Mouse (Mus musculus) embryonic facial prominence, embryonic 12.5 days (tissue): ENCODE data around the gene Bcdin3d. TPM values are rescaled to one million over a fixed set of nuclear protein-coding genes. Genes with fewer than 3 reads are reported as not detected.

Experiments
- ATAC-seq: fragments of 200-750 bp; cut with Nextera tagmentation; 2 replicates; pipeline ENCODE4 v1.8.0; 2017; ENCODE audit not compliant: insufficient number of reproducible peaks, insufficient read depth, low FRiP score, low TSS enrichment
- H3K27ac ChIP-seq: fragments of 300-500 bp; sonication (generic); 2 replicates; pipeline ENCODE4 v1.5.1; 2016; ENCODE audit warnings: mild to moderate bottlenecking
- H3K27me3 ChIP-seq: fragments of 300-500 bp; sonication (generic); 2 replicates; pipeline ENCODE4 v1.6.1; 2016; ENCODE audit warnings: mild to moderate bottlenecking, moderate library complexity
- H3K36me3 ChIP-seq: fragments of 300-500 bp; sonication (generic); 2 replicates; pipeline ENCODE4 v1.6.1; 2016; ENCODE audit warnings: mild to moderate bottlenecking
- H3K4me1 ChIP-seq: fragments of 300-500 bp; sonication (generic); 2 replicates; pipeline ENCODE4 v1.6.1; 2016
- H3K4me2 ChIP-seq: fragments of 300-500 bp; sonication (generic); replicated peaks from 2 replicates; pipeline ENCODE4 v1.6.1; 2016; ENCODE audit warnings: mild to moderate bottlenecking, moderate library complexity
- H3K4me3 ChIP-seq: fragments of 300-500 bp; sonication (generic); 2 replicates; pipeline ENCODE4 v1.5.1; 2016; ENCODE audit warnings: mild to moderate bottlenecking
- H3K9ac ChIP-seq: fragments of 300-500 bp; sonication (generic); 2 replicates; pipeline ENCODE4 v1.6.1; 2016; ENCODE audit warnings: mild to moderate bottlenecking, moderate library complexity
- H3K9me3 ChIP-seq: fragments of 300-500 bp; sonication (generic); 2 replicates; pipeline ENCODE4 v1.6.1; 2016; ENCODE audit warnings: mild to moderate bottlenecking, moderate library complexity
- WGBS: fragments of 180-500 bp; shearing (Covaris S2); methylation state at CpG from one replicate; pipeline ENCODE4 v1.1.7; 2016; 5-methylcytosine and 5-hydroxymethylcytosine counted together
- polyA plus RNA-seq: library from polyadenylated mRNA; unstranded; fragments of >200 nt; fragmentation: Nextera tagmentation; extraction: Ambion mirVana; gene quantifications from 2 replicates; pipeline ENCODE4 v1.2.1, GENCODE M21; 2016

Gene Bcdin3d
- polyA plus RNA-seq: 14.6 and 16.3 TPM in 2 replicates

DNA sequence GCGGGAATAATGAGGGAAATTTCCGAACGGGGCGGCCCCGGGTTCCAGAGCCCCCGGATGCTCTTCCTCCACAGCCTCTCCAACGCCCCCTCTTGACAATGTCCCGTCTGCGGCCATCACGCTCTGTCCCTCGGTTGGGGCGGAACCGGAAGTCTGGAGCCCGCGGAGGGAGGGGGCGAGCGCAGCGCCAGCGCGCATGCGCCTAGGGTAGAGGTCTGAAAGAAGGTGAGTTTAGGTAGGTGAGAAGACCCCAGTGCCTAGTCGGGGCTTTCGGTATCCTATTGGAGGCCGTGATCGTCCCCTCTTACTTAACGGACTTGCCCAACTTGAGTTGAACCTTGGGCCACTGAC, at the start of gene Bcdin3d:
TSS of gene Bcdin3d (minus strand) at position 155 of the 351 bp plus-strand sequence.
- H3K27ac ChIP-seq: peak within 1 kb of the TSS; percentile 93
- H3K36me3 ChIP-seq: peaks cover 13% of the 10 kb centered on the region
- no peaks in the 10 kb centered on the region for H3K27me3 ChIP-seq
- H3K9ac ChIP-seq: peak within 1 kb of the TSS; percentile 72
- no peaks in the 10 kb centered on the region for H3K9me3 ChIP-seq
- H3K4me3 ChIP-seq: peak within 1 kb of the TSS; percentile 63
- H3K4me1 ChIP-seq: peaks cover 14% of the 10 kb centered on the region; the same call in 1 of the 2 replicates
- 2% methylated on average over 26 of the region's 26 CpGs for WGBS
- H3K4me2 ChIP-seq: peak within 1 kb of the TSS; percentile 60
- ATAC-seq: peak; percentile 78

- Histone ChIP-seq H3K9ac (no peak overlapping the region), H3K27me3 (no peaks in the 10 kb centered on the region; the same call in 1 of the 2 replicates), H3K9me3 (no peaks in the 10 kb centered on the region), H3K27ac (no peak overlapping the region), H3K4me2 (no peak overlapping the region), H3K4me1 (no peaks in the 10 kb centered on the region), H3K36me3 (no peaks in the 10 kb centered on the region), H3K4me3 (no peak overlapping the region)
- 76% methylated on average over 7 of the region's 7 CpGs for WGBS
- ATAC-seq: no peak
Measured at GRCm38 (mm10) chr15:99520306-99520705, 45.8 kb upstream of the Bcdin3d start.

- no peak overlapping the region for H3K9ac ChIP-seq
- no peak overlapping the region for H3K27ac ChIP-seq
- no peak overlapping the region for H3K4me2 ChIP-seq
- no peak for ATAC-seq
- no peak overlapping the region for H3K4me3 ChIP-seq
- H3K9me3 ChIP-seq: no peaks in the 10 kb centered on the region
- no peaks in the 10 kb centered on the region; the same call in 1 of the 2 replicates for H3K27me3 ChIP-seq
- no peaks in the 10 kb centered on the region for H3K36me3 ChIP-seq
- no peaks in the 10 kb centered on the region for H3K4me1 ChIP-seq
- 87% methylated on average over 9 of the region's 9 CpGs for WGBS
Measured at GRCm38 (mm10) chr15:99519626-99520025, 45.1 kb upstream of the Bcdin3d start.

GRCm38 (mm10) chr15:99517715-99518114, 43.2 kb upstream of the Bcdin3d start:
- Histone ChIP-seq H3K36me3 (no peaks in the 10 kb centered on the region), H3K4me3 (no peak overlapping the region), H3K9me3 (no peaks in the 10 kb centered on the region), H3K27ac (no peak overlapping the region), H3K9ac (no peak overlapping the region), H3K27me3 (no peaks in the 10 kb centered on the region; the same call in 1 of the 2 replicates), H3K4me1 (peaks cover 3% of the 10 kb centered on the region; the same call in 1 of the 2 replicates), H3K4me2 (no peak overlapping the region)
- WGBS: 57% methylated on average over 7 of the region's 7 CpGs
- ATAC-seq: no peak

DNA sequence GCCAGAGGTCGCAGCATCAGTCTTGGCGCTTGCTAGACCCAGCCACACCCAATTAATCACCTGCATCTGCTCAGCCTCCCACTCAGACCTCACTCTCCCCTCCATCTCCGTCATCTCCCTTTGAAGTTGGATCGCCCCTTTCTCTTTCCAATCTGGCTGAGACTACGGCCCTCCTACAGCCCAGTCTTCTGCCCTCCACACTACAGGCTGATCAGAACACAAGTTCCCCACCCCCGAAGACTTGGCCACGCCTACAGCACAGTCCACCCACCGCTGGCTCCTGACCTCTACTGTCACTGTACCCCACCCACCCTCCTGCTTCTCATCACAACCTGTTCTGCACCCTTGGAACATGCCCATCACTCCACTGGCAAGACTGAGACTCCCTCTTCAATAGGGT, 42.2 kb upstream of the Bcdin3d start:
- Histone ChIP-seq H3K9ac (no peak overlapping the region), H3K27me3 (no peaks in the 10 kb centered on the region; the same call in 1 of the 2 replicates), H3K4me2 (no peak overlapping the region), H3K9me3 (no peaks in the 10 kb centered on the region), H3K4me3 (no peak overlapping the region), H3K27ac (no peak overlapping the region), H3K36me3 (no peaks in the 10 kb centered on the region), H3K4me1 (peaks cover 3% of the 10 kb centered on the region; the same call in 1 of the 2 replicates)
- no peak for ATAC-seq
- 57% methylated on average over 8 of the region's 8 CpGs for WGBS

DNA sequence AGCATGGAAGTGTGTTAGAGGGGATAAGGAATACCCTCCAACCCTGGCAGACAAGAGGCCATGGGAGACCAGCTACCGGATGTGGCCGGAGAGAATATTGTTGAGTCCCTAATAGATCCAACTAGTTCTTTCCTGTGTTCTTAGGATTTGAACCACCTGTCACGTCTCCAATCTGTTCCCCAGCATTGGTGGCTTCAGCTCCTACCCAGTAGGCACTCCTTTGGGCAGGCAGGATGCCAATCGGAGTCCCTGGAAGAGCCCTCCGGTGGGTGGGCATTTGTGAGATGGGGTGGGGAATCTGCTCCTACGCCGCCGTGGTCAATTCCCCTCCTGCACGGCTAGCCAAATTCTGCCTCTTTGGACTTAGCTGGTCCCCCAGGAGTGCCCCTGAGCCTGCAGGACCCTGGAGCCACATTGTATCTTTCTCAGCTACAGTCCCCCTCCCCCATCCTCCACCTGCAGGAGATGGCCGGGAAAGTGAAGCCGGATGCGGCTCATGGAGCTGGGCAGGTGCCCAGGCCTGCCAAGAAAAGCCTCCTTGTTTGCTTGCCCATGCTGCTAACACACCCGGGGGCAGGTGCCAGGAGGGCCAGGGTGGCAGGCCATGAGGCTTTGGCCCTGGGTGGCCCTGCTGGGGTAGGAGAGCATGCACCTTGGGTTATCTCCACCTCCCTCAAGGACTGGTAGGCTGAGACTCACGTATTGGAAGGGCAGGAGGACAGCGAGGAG, 37.4 kb upstream of the Bcdin3d start:
- 82% methylated on average over 15 of the region's 15 CpGs for WGBS
- H3K9me3 ChIP-seq: no peaks in the 10 kb centered on the region
- ATAC-seq: no peak
- peaks cover 3% of the 10 kb centered on the region; the same call in 1 of the 2 replicates for H3K4me1 ChIP-seq
- H3K36me3 ChIP-seq: no peaks in the 10 kb centered on the region
- H3K4me2 ChIP-seq: no peak overlapping the region
- H3K27me3 ChIP-seq: no peaks in the 10 kb centered on the region; the same call in 1 of the 2 replicates
- no peak overlapping the region for H3K9ac ChIP-seq
- no peak overlapping the region for H3K4me3 ChIP-seq
- H3K27ac ChIP-seq: no peak overlapping the region

- WGBS: 81% methylated on average over 3 of the region's 3 CpGs
Measured at GRCm38 (mm10) chr15:99510621-99511020, 36.1 kb upstream of the Bcdin3d start.

GRCm38 (mm10) chr15:99509840-99510239, 35.3 kb upstream of the Bcdin3d start:
- no peak for ATAC-seq

More at GRCm38 (mm10) chr15:99510621-99511020, 36.1 kb upstream of the Bcdin3d start:
- Histone ChIP-seq H3K4me1 (peaks cover 10% of the 10 kb centered on the region; the same call in 1 of the 2 replicates), H3K27me3 (no peaks in the 10 kb centered on the region; the same call in 1 of the 2 replicates), H3K9ac (no peak overlapping the region), H3K4me3 (no peak overlapping the region), H3K4me2 (no peak overlapping the region), H3K36me3 (no peaks in the 10 kb centered on the region), H3K27ac (no peak overlapping the region), H3K9me3 (no peaks in the 10 kb centered on the region)
- ATAC-seq: no peak

GRCm38 (mm10) chr15:99505324-99506095, 31.0 kb upstream of the Bcdin3d start:
- no peak overlapping the region for H3K4me2 ChIP-seq
- peaks cover 33% of the 10 kb centered on the region for H3K4me1 ChIP-seq
- no peaks in the 10 kb centered on the region for H3K27me3 ChIP-seq
- ATAC-seq: no peak
- no peak overlapping the region for H3K27ac ChIP-seq
- no peak overlapping the region for H3K9ac ChIP-seq
- H3K4me3 ChIP-seq: no peak overlapping the region
- H3K36me3 ChIP-seq: no peaks in the 10 kb centered on the region
- no peaks in the 10 kb centered on the region for H3K9me3 ChIP-seq
- 74% methylated on average over 15 of the region's 15 CpGs for WGBS

More at GRCm38 (mm10) chr15:99509840-99510239, 35.3 kb upstream of the Bcdin3d start:
- H3K4me3 ChIP-seq: no peak overlapping the region
- H3K9me3 ChIP-seq: no peaks in the 10 kb centered on the region
- H3K4me1 ChIP-seq: peaks cover 12% of the 10 kb centered on the region; the same call in 1 of the 2 replicates
- H3K4me2 ChIP-seq: no peak overlapping the region
- H3K27me3 ChIP-seq: no peaks in the 10 kb centered on the region; the same call in 1 of the 2 replicates
- no peak overlapping the region for H3K9ac ChIP-seq
- no peaks in the 10 kb centered on the region for H3K36me3 ChIP-seq
- 85% methylated on average over 7 of the region's 7 CpGs for WGBS
- no peak overlapping the region for H3K27ac ChIP-seq

GRCm38 (mm10) chr15:99503256-99503655, 28.7 kb upstream of the Bcdin3d start:
- no peak for ATAC-seq
- Histone ChIP-seq H3K27ac (peak overlapping the region; percentile 65; the same call in 1 of the 2 replicates), H3K36me3 (no peaks in the 10 kb centered on the region), H3K27me3 (0 out of 2 replicates have a peak, but pooled peaks cover 2% of the 10 kb centered on the region), H3K4me3 (no peak overlapping the region), H3K9me3 (no peaks in the 10 kb centered on the region), H3K9ac (no peak overlapping the region), H3K4me1 (peaks cover 33% of the 10 kb centered on the region), H3K4me2 (no peak overlapping the region)
- 64% methylated on average over 5 of the region's 5 CpGs for WGBS

- 28% methylated on average over 12 of the region's 12 CpGs for WGBS
- Histone ChIP-seq H3K4me3 (no peak overlapping the region), H3K27ac (peak overlapping the region; percentile 65), H3K27me3 (0 out of 2 replicates have a peak, but pooled peaks cover 2% of the 10 kb centered on the region), H3K4me2 (peak overlapping the region; percentile 13; the same call in 1 of the 2 replicates), H3K4me1 (peaks cover 39% of the 10 kb centered on the region), H3K9me3 (no peaks in the 10 kb centered on the region), H3K9ac (no peak overlapping the region), H3K36me3 (no peaks in the 10 kb centered on the region)
- no peak for ATAC-seq
Measured at GRCm38 (mm10) chr15:99502311-99502831, 27.8 kb upstream of the Bcdin3d start.
